Mouse (Mus musculus): ENCODE measurements around the gene Krtap10-4. TPM values are rescaled to one million over a fixed set of nuclear protein-coding genes. Genes with fewer than 3 reads are reported as not detected.
"Not testable (repeated sequence)": the region's sequence is repeated elsewhere in the genome, so short reads cannot be mapped to it uniquely, and the experiment has no call there.

The Krtap10-4 gene
- polyA plus RNA-seq, 1 experiment = not detected

- Histone ChIP-seq H3K27ac (ENCODE audit: insufficient read depth, low read length) (no peak overlapping the region), H3K4me3 (ENCODE audit: insufficient read depth, low read length) (no peak overlapping the region), H3K4me1 (ENCODE audit: control insufficient read depth, insufficient read depth, low read length) (no peaks in the 10 kb centered on the region)
- TF ChIP-seq POLR2A (IDR thresholded peaks at IDR 0.05; ENCODE audit: low read depth, low read length) = no peak
- TF ChIP-seq CTCF (IDR thresholded peaks at IDR 0.05; ENCODE audit: borderline replicate concordance, insufficient read depth, low read length) = no peak
Observed at GRCm38 (mm10) chr10:77839006-77839405, 12.1 kb upstream of the Krtap10-4 start.

- no peak within 1 kb of the TSS for H3K4me3 ChIP-seq (ENCODE audit: insufficient read depth, low read length)
- no peak for TF ChIP-seq CTCF (IDR thresholded peaks at IDR 0.05; ENCODE audit: borderline replicate concordance, insufficient read depth, low read length)
- H3K27ac ChIP-seq (ENCODE audit: insufficient read depth, low read length) = no peak within 1 kb of the TSS
- no peaks in the 10 kb centered on the region for H3K4me1 ChIP-seq (ENCODE audit: control insufficient read depth, insufficient read depth, low read length)
Observed at GRCm38 (mm10) chr10:77835647-77836046, 8.8 kb upstream of the Krtap10-4 start, which contains the start of gene Krtap10-10. Gene Krtap10-10 (plus strand): TSS chr10:77835947.

DNA sequence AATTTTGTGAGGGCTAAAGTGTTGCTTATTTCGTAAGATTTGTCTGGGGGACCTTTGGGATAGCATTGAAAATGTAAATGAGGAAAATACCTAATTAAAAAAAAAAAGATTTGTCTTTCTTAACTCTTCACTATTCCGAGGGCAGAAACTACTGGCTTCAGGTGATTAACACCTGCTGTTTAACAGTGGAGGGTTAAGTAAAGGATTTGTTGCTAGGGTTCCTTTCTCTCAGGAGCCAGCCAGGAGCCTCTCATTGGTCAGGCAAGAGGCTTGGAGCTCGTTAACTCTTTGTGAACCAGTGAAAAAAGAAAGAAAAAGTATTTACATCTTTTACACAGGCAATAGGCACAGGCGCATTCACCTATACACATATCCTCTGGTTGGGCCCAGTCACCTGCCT is 7.7 kb downstream of the Krtap10-4 start:
- TF ChIP-seq POLR2A (IDR thresholded peaks at IDR 0.05; ENCODE audit: low read depth, low read length) (no peak), CTCF (IDR thresholded peaks at IDR 0.05; ENCODE audit: borderline replicate concordance, insufficient read depth, low read length) (no peak)

GRCm38 (mm10) chr10:77818523-77818922 is 8.4 kb downstream of the Krtap10-4 start:
- no peaks in the 10 kb centered on the region for H3K4me1 ChIP-seq (ENCODE audit: control insufficient read depth, insufficient read depth, low read length)
- TF ChIP-seq POLR2A (IDR thresholded peaks at IDR 0.05; ENCODE audit: low read depth, low read length) (no peak), CTCF (IDR thresholded peaks at IDR 0.05; ENCODE audit: borderline replicate concordance, insufficient read depth, low read length) (no peak)
- no peak overlapping the region for H3K27ac ChIP-seq (ENCODE audit: insufficient read depth, low read length)
- H3K4me3 ChIP-seq (ENCODE audit: insufficient read depth, low read length) = no peak overlapping the region

More for the DNA sequence above, 7.7 kb downstream of the Krtap10-4 start:
- Histone ChIP-seq H3K4me3 (ENCODE audit: insufficient read depth, low read length) (no peak overlapping the region), H3K4me1 (ENCODE audit: control insufficient read depth, insufficient read depth, low read length) (no peaks in the 10 kb centered on the region), H3K27ac (ENCODE audit: insufficient read depth, low read length) (no peak overlapping the region)

- TF ChIP-seq POLR2A (IDR thresholded peaks at IDR 0.05; ENCODE audit: low read depth, low read length) (no peak), CTCF (IDR thresholded peaks at IDR 0.05; ENCODE audit: borderline replicate concordance, insufficient read depth, low read length) (peak; percentile 20; the same call in 1 of the 2 replicates)
- no peak overlapping the region for H3K27ac ChIP-seq (ENCODE audit: insufficient read depth, low read length)
- no peaks in the 10 kb centered on the region for H3K4me1 ChIP-seq (ENCODE audit: control insufficient read depth, insufficient read depth, low read length)
- no peak overlapping the region for H3K4me3 ChIP-seq (ENCODE audit: insufficient read depth, low read length)
Observed at GRCm38 (mm10) chr10:77815514-77815913, 11.4 kb downstream of the Krtap10-4 start.

GRCm38 (mm10) chr10:77814382-77814781 is 12.5 kb downstream of the Krtap10-4 start, which contains the start of gene Gm2696:
Gene Gm2696 (plus strand): TSS chr10:77814682.
- TF ChIP-seq POLR2A (IDR thresholded peaks at IDR 0.05; ENCODE audit: low read depth, low read length) (no peak), CTCF (IDR thresholded peaks at IDR 0.05; ENCODE audit: borderline replicate concordance, insufficient read depth, low read length) (no peak)
- Histone ChIP-seq H3K27ac (ENCODE audit: insufficient read depth, low read length) (no peak within 1 kb of the TSS), H3K4me3 (ENCODE audit: insufficient read depth, low read length) (no peak within 1 kb of the TSS), H3K4me1 (ENCODE audit: control insufficient read depth, insufficient read depth, low read length) (no peaks in the 10 kb centered on the region)

- H3K4me1 ChIP-seq (ENCODE audit: control insufficient read depth, insufficient read depth, low read length) = no peaks in the 10 kb centered on the region
- no peak within 1 kb of the TSS for H3K4me3 ChIP-seq (ENCODE audit: insufficient read depth, low read length)
- TF ChIP-seq POLR2A (IDR thresholded peaks at IDR 0.05; ENCODE audit: low read depth, low read length) (no peak), CTCF (IDR thresholded peaks at IDR 0.05; ENCODE audit: borderline replicate concordance, insufficient read depth, low read length) (no peak)
- H3K27ac ChIP-seq (ENCODE audit: insufficient read depth, low read length) = no peak within 1 kb of the TSS
Observed at GRCm38 (mm10) chr10:77811743-77812142, 15.2 kb downstream of the Krtap10-4 start, which contains the start of gene Gm9507. Gene Gm9507 (minus strand): TSS chr10:77811843.

- H3K4me3 ChIP-seq (ENCODE audit: insufficient read depth, low read length) = no peak overlapping the region
- no peak for TF ChIP-seq POLR2A (IDR thresholded peaks at IDR 0.05; ENCODE audit: low read depth, low read length)
- H3K27ac ChIP-seq (ENCODE audit: insufficient read depth, low read length) = no peak overlapping the region
- H3K4me1 ChIP-seq (ENCODE audit: control insufficient read depth, insufficient read depth, low read length) = no peaks in the 10 kb centered on the region
Observed at GRCm38 (mm10) chr10:77804095-77804494, 22.8 kb downstream of the Krtap10-4 start.

GRCm38 (mm10) chr10:77798921-77799508 is 27.9 kb downstream of the Krtap10-4 start, which contains the start of gene Gm19668:
Gene Gm19668 (minus strand): TSS chr10:77799133.
- no peaks in the 10 kb centered on the region for H3K4me1 ChIP-seq (ENCODE audit: control insufficient read depth, insufficient read depth, low read length)
- no peak within 1 kb of the TSS for H3K4me3 ChIP-seq (ENCODE audit: insufficient read depth, low read length)
- H3K27ac ChIP-seq (ENCODE audit: insufficient read depth, low read length) = no peak within 1 kb of the TSS
- TF ChIP-seq POLR2A (IDR thresholded peaks at IDR 0.05; ENCODE audit: low read depth, low read length) (no peak), CTCF (IDR thresholded peaks at IDR 0.05; ENCODE audit: borderline replicate concordance, insufficient read depth, low read length) (no peak)

- H3K4me3 ChIP-seq (ENCODE audit: insufficient read depth, low read length); H3K27ac ChIP-seq (ENCODE audit: insufficient read depth, low read length); H3K4me1 ChIP-seq (ENCODE audit: control insufficient read depth, insufficient read depth, low read length): not testable (repeated sequence)
Observed at GRCm38 (mm10) chr10:77798164-77798920, 28.6 kb downstream of the Krtap10-4 start.
